Mouse (Mus musculus) mesoderm, embryonic 11.5 days (tissue): ENCODE measurements at regions not wholly inside any gene's neighbourhood (a gene's known extent, or its start where the extent isn't known, plus 50 kb on each side); places are given as distances from the start of the nearest gene placed in this dataset.
A peak's percentile ranks its signal among the peaks of the same experiment; 100 is the strongest.
"Not testable (repeated sequence)": the region's sequence is repeated elsewhere in the genome, so short reads cannot be mapped to it uniquely, and the experiment has no call there.

Experiments used
- DNase-seq: peaks from one replicate; pipeline ENCODE4 v3.0.0-alpha.2; 2012; ENCODE audit warnings: low read depth, low spot score

- DNase-seq: peak; percentile 34
Measured at GRCm38 (mm10) chr9:15420677-15421076, 63.1 kb upstream of the Cep295 start.

GRCm38 (mm10) chr9:15421864-15422263 is 64.3 kb upstream of the Cep295 start:
- no peak for DNase-seq

GRCm38 (mm10) chr9:15434279-15434678 is 59.0 kb upstream of the Smco4 start:
- DNase-seq: not testable (repeated sequence)

- DNase-seq: no peak
Measured at GRCm38 (mm10) chr9:15439319-15439980, 53.8 kb upstream of the Smco4 start.

GRCm38 (mm10) chr9:15442131-15442530 is 51.1 kb upstream of the Smco4 start:
- no peak for DNase-seq
